Mouse (Mus musculus): Measurements from ENCODE around the gene Rnf144a. TPM values are rescaled to one million over a fixed set of nuclear protein-coding genes. Genes with fewer than 3 reads are reported as not detected.

The Rnf144a gene
- total and polyA plus RNA-seq, 3 experiments, result not detected

- no peak for TF ChIP-seq HCFC1 (IDR thresholded peaks at IDR 0.05; ENCODE audit: low read depth, low read length)
- TF ChIP-seq E2F4 (IDR thresholded peaks at IDR 0.05; ENCODE audit: borderline replicate concordance, low read depth, low read length), result no peak
- no peak for TF ChIP-seq SIN3A (IDR thresholded peaks at IDR 0.05; ENCODE audit: low read length)
- TF ChIP-seq CHD1 (IDR thresholded peaks at IDR 0.05; ENCODE audit: low read depth, low read length), result no peak
- TF ChIP-seq MEF2A (IDR thresholded peaks at IDR 0.05; ENCODE audit: extremely low read depth, insufficient replicate concordance, low read depth, low read length, poor library complexity, severe bottlenecking), result no peak
- no peak for TF ChIP-seq USF2 (IDR thresholded peaks at IDR 0.05; ENCODE audit: borderline replicate concordance in 1 of 2, insufficient read depth in 1 of 2, low read depth in 1 of 2, low read length in 2 of 2)
- no peak for TF ChIP-seq ETS1 (IDR thresholded peaks at IDR 0.05; ENCODE audit: low read depth, low read length)
- TF ChIP-seq POLR2AphosphoS2 (IDR thresholded peaks at IDR 0.05; ENCODE audit: low read length), result no peak
- TF ChIP-seq ZNF384 (IDR thresholded peaks at IDR 0.05; ENCODE audit: low read depth, low read length), result no peak
- no peak for TF ChIP-seq MYB (IDR thresholded peaks at IDR 0.05; ENCODE audit: low read depth, low read length)
- no peak for TF ChIP-seq CTCF (IDR thresholded peaks at IDR 0.05 in 2 of 3, conservative IDR thresholded peaks at IDR 0.05 in 1 of 3; ENCODE audit: control insufficient read depth in 1 of 3, insufficient read depth in 1 of 3, low read depth in 2 of 3, low read length in 3 of 3, poor library complexity in 1 of 3, severe bottlenecking in 1 of 3)
- no peak for TF ChIP-seq MYC (IDR thresholded peaks at IDR 0.05; ENCODE audit: low read depth, low read length)
- no peak for TF ChIP-seq TBP (IDR thresholded peaks at IDR 0.05; ENCODE audit: low read depth, low read length)
- TF ChIP-seq ZC3H11A (IDR thresholded peaks at IDR 0.05; ENCODE audit: low read depth, low read length), result no peak
- TF ChIP-seq MXI1 (IDR thresholded peaks at IDR 0.05; ENCODE audit: low read depth, low read length), result no peak
- TF ChIP-seq KAT2A (conservative IDR thresholded peaks at IDR 0.05; ENCODE audit: low read depth, low read length), result no peak
- no peak for TF ChIP-seq ELF1 (IDR thresholded peaks at IDR 0.05; ENCODE audit: low read depth, low read length)
- no peak for TF ChIP-seq POLR2A (IDR thresholded peaks at IDR 0.05; ENCODE audit: control insufficient read depth in 1 of 2, insufficient read depth in 1 of 2, low read depth in 1 of 2, low read length in 2 of 2, poor library complexity in 1 of 2)
- TF ChIP-seq RAD21 (IDR thresholded peaks at IDR 0.05; ENCODE audit: low read depth, low read length), result no peak
- Histone ChIP-seq H3K27me3 (ENCODE audit: control insufficient read depth in 1 of 2, insufficient read depth in 2 of 2, low read length in 2 of 2) (no peaks in the 10 kb centered on the region), H3K4me1 (ENCODE audit: control insufficient read depth in 1 of 2, insufficient read depth in 2 of 2, low read length in 2 of 2) (no peaks in the 10 kb centered on the region), H3K36me3 (ENCODE audit: control insufficient read depth in 1 of 2, insufficient read depth in 2 of 2, low read length in 2 of 2) (no peaks in the 10 kb centered on the region), H3K79me2 (ENCODE audit: control insufficient read depth, insufficient read depth, low read length, poor library complexity) (no peaks in the 10 kb centered on the region), H3K27ac (ENCODE audit: control insufficient read depth, low read depth, low read length) (no peak overlapping the region), H3K9me3 (replicated peaks; ENCODE audit: insufficient read depth, low read length) (no peaks in the 10 kb centered on the region), H3K9ac (ENCODE audit: control insufficient read depth, low read depth, low read length, poor library complexity, severe bottlenecking) (no peak overlapping the region), H3K4me3 (ENCODE audit: control insufficient read depth in 1 of 2, insufficient read depth in 1 of 2, low read depth in 2 of 2, low read length in 2 of 2) (no peak overlapping the region)
- no peak for DNase-seq (ENCODE audit: low read depth, low spot score)
Measured at GRCm38 (mm10) chr12:26276556-26276955, 138.5 kb downstream of the Rnf144a start.

Other genes starting within 250 kb of the Rnf144a start
- gene Rsad2, start 41.2 kb upstream of the Rnf144a start, total RNA-seq (2012; rRNA removed), result 0.13 and 0.42 TPM in 2 replicates
- gene Rsad2, start 41.2 kb upstream of the Rnf144a start, polyA plus RNA-seq (2012; ENCODE audit: insufficient read depth in 1 of 2, insufficient read length in 2 of 2, low read depth in 1 of 2, low replicate concordance in 2 of 2, missing spikeins in 1 of 2), result under 1 TPM in 1 of 2 experiments, not detected in 1; 0.61 TPM
- 0.69 and 0.89 TPM in 2 replicates for gene Cmpk2, start 54.0 kb upstream of the Rnf144a start, total RNA-seq (2012; rRNA removed)
- gene Cmpk2, start 54.0 kb upstream of the Rnf144a start, polyA plus RNA-seq (2012; ENCODE audit: insufficient read depth in 1 of 2, insufficient read length in 2 of 2, low read depth in 1 of 2, low replicate concordance in 2 of 2, missing spikeins in 1 of 2), result 1 to 10 TPM in 1 of 2 experiments, not detected in 1; 3.0 TPM

All from MEL (cell line).